In the genomic region with DNA sequence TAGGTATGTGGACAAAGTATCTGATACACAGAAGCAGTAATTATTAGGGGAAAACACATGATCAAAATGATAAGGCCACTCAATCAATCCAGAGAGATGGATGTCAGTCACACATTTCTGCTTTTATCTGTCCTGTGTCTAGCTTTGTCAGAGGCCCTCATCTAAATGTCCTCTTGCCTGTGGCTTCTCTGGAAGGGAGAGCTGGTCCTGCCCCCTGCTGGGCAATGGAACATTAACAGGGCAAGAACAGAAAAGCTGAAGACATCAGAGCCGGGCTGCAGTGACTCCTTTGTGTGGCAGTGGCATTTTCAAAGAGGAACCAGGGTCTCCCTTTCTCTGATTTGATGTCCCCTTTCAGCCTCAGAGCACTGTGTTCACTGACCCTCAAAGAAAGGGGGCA, we compare ENCODE assay signal across 7 mouse cellular contexts.
A peak's percentile ranks its signal among the peaks of the same experiment; 100 is the strongest.
DNase-seq lines count a peak whose midpoint lies in the region; ATAC-seq and TF ChIP-seq lines count a peak whose summit lies in the region.

No protein-coding gene starts in this region.

- no peaks in the 10 kb centered on the region for H3K27me3 ChIP-seq in midbrain, embryonic 15.5 days (replicated peaks)
- no peaks in the 10 kb centered on the region for H3K27me3 ChIP-seq in midbrain, embryonic 16.5 days (ENCODE audit: control insufficient read depth, insufficient read depth, low read depth, low read length)
- H3K27me3 ChIP-seq in kidney, postnatal 0 days (ENCODE audit: insufficient read depth, low read length): no peaks in the 10 kb centered on the region
- no peaks in the 10 kb centered on the region for H3K27me3 ChIP-seq in lung, postnatal 0 days (replicated peaks; ENCODE audit: insufficient read depth, low read length)
- H3K27me3 ChIP-seq in intestine, embryonic 16.5 days (replicated peaks; ENCODE audit: control insufficient read depth, insufficient read depth, low read length): no peaks in the 10 kb centered on the region

- H3K36me3 ChIP-seq in midbrain, embryonic 15.5 days (replicated peaks): no peaks in the 10 kb centered on the region
- no peaks in the 10 kb centered on the region for H3K36me3 ChIP-seq in midbrain, embryonic 16.5 days (ENCODE audit: control insufficient read depth, insufficient read depth, low read length)
- no peaks in the 10 kb centered on the region for H3K36me3 ChIP-seq in kidney, postnatal 0 days (ENCODE audit: insufficient read depth, low read length)
- H3K36me3 ChIP-seq in lung, postnatal 0 days (ENCODE audit: insufficient read depth, low read length): no peaks in the 10 kb centered on the region
- H3K36me3 ChIP-seq in intestine, embryonic 16.5 days (ENCODE audit: control insufficient read depth, insufficient read depth, low read length): no peaks in the 10 kb centered on the region

- H3K4me3 ChIP-seq in midbrain, embryonic 15.5 days: no peak overlapping the region
- H3K4me3 ChIP-seq in midbrain, embryonic 16.5 days (ENCODE audit: low read depth, low read length): no peak overlapping the region
- no peak overlapping the region for H3K4me3 ChIP-seq in kidney, postnatal 0 days (replicated peaks; ENCODE audit: low read depth, low read length)
- H3K4me3 ChIP-seq in lung, postnatal 0 days (ENCODE audit: low read depth, low read length): no peak overlapping the region
- H3K4me3 ChIP-seq in intestine, embryonic 16.5 days (ENCODE audit: low read length): no peak overlapping the region

- peak; percentile 79 for TF ChIP-seq CTCF in kidney, postnatal 0 days (IDR thresholded peaks at IDR 0.05; ENCODE audit: low read depth)
- peak; percentile 72 for TF ChIP-seq CTCF in lung, postnatal 0 days (IDR thresholded peaks at IDR 0.05)

- H3K4me1 ChIP-seq in midbrain, embryonic 15.5 days: no peaks in the 10 kb centered on the region
- H3K4me1 ChIP-seq in midbrain, embryonic 16.5 days (ENCODE audit: control insufficient read depth, insufficient read depth, low read length): no peaks in the 10 kb centered on the region
- H3K4me1 ChIP-seq in kidney, postnatal 0 days (replicated peaks; ENCODE audit: insufficient read depth, low read length): no peaks in the 10 kb centered on the region
- H3K4me1 ChIP-seq in lung, postnatal 0 days (ENCODE audit: insufficient read depth, low read depth, low read length): no peaks in the 10 kb centered on the region
- peaks cover 6% of the 10 kb centered on the region; the same call in 1 of the 2 replicates for H3K4me1 ChIP-seq in intestine, embryonic 16.5 days (ENCODE audit: control insufficient read depth, insufficient read depth, low read length)

- H3K9ac ChIP-seq in midbrain, embryonic 15.5 days: no peak overlapping the region
- no peak overlapping the region for H3K9ac ChIP-seq in midbrain, embryonic 16.5 days (ENCODE audit: low read depth, low read length)
- H3K9ac ChIP-seq in kidney, postnatal 0 days (ENCODE audit: low read depth, low read length): no peak overlapping the region
- H3K9ac ChIP-seq in lung, postnatal 0 days (replicated peaks; ENCODE audit: low read depth): no peak overlapping the region
- no peak overlapping the region for H3K9ac ChIP-seq in intestine, embryonic 16.5 days (ENCODE audit: low read depth, low read length)

- no peaks in the 10 kb centered on the region for H3K9me3 ChIP-seq in midbrain, embryonic 15.5 days
- H3K9me3 ChIP-seq in midbrain, embryonic 16.5 days (replicated peaks; ENCODE audit: control insufficient read depth, low read length, poor library complexity, severe bottlenecking): no peaks in the 10 kb centered on the region
- no peaks in the 10 kb centered on the region for H3K9me3 ChIP-seq in kidney, postnatal 0 days (replicated peaks; ENCODE audit: low read length)
- no peaks in the 10 kb centered on the region for H3K9me3 ChIP-seq in lung, postnatal 0 days (ENCODE audit: low read length)
- H3K9me3 ChIP-seq in intestine, embryonic 16.5 days (ENCODE audit: control insufficient read depth, low read length): no peaks in the 10 kb centered on the region

- no peak overlapping the region for H3K27ac ChIP-seq in midbrain, embryonic 15.5 days
- H3K27ac ChIP-seq in midbrain, embryonic 16.5 days (ENCODE audit: low read length): no peak overlapping the region
- no peak overlapping the region for H3K27ac ChIP-seq in kidney, postnatal 0 days
- no peak overlapping the region for H3K27ac ChIP-seq in lung, postnatal 0 days (ENCODE audit: low read length)
- no peak overlapping the region for H3K27ac ChIP-seq in intestine, embryonic 16.5 days (ENCODE audit: low read length)

- 0 out of 2 replicates have a peak, but pooled peaks have one; percentile 20 for ATAC-seq in midbrain, embryonic 15.5 days (replicated peaks)
- no peak for ATAC-seq in midbrain, embryonic 16.5 days
- ATAC-seq in kidney, postnatal 0 days (replicated peaks; ENCODE audit: low FRiP score, low read depth): no peak
- no peak for ATAC-seq in lung, postnatal 0 days
- ATAC-seq in intestine, embryonic 16.5 days: no peak

- no peak overlapping the region for H3K4me2 ChIP-seq in midbrain, embryonic 15.5 days
- no peak overlapping the region for H3K4me2 ChIP-seq in midbrain, embryonic 16.5 days (ENCODE audit: low read length)
- no peak overlapping the region for H3K4me2 ChIP-seq in kidney, postnatal 0 days (ENCODE audit: low read length)
- H3K4me2 ChIP-seq in lung, postnatal 0 days (replicated peaks; ENCODE audit: low read depth, low read length): no peak overlapping the region
- H3K4me2 ChIP-seq in intestine, embryonic 16.5 days (ENCODE audit: low read depth, low read length): no peak overlapping the region

- peak; percentile 79 for DNase-seq in adrenal gland, postnatal 14 days
- DNase-seq in cerebellum, postnatal 4 days (ENCODE audit: low spot score in 2 of 2): peak; percentile 26 to 40
- DNase-seq in kidney, postnatal 0 days (ENCODE audit: low spot score): peak; percentile 57
- peak; percentile 24 for DNase-seq in lung, postnatal 0 days (ENCODE audit: low spot score)

- no peak for TF ChIP-seq EP300 in lung, postnatal 0 days (IDR thresholded peaks at IDR 0.05)

- 14% methylated on average over 1 of the region's 1 CpGs for WGBS in midbrain, embryonic 15.5 days
- 11% methylated on average over 1 of the region's 1 CpGs for WGBS in midbrain, embryonic 16.5 days
- WGBS in kidney, postnatal 0 days: 20% methylated on average over 1 of the region's 1 CpGs
- 24% methylated on average over 1 of the region's 1 CpGs for WGBS in lung, postnatal 0 days
- 47% methylated on average over 1 of the region's 1 CpGs for WGBS in intestine, embryonic 16.5 days

Comparison
In these comparisons a context has a peak if more than half of its experiments do, and no peak if none do; other contexts are left out.
1. DNase-seq: peak in every context shown above with its lines; median percentile 79 in adrenal gland, postnatal 14 days; 57 in kidney, postnatal 0 days; 33 in cerebellum, postnatal 4 days; 24 in lung, postnatal 0 days.